Mouse (Mus musculus) kidney, adult 8-10 months (tissue): ENCODE results near the gene Cblc.
"Not testable (repeated sequence)": the region's sequence is repeated elsewhere in the genome, so short reads cannot be mapped to it uniquely, and the experiment has no call there.

Source experiments
- DNase-seq, 2 experiments: peaks; one replicate each; pipeline ENCODE4 v3.0.0; 2022

Cblc gene

GRCm38 (mm10) chr7:19818440-19818839 is 21.8 kb upstream of the Cblc start:
- DNase-seq = no peak

GRCm38 (mm10) chr7:19817382-19818105 is 20.9 kb upstream of the Cblc start:
- DNase-seq = no peak

- peak; percentile 82 to 85 for DNase-seq
Observed at GRCm38 (mm10) chr7:19816224-19816771, 19.7 kb upstream of the Cblc start.

- no peak for DNase-seq
Observed at GRCm38 (mm10) chr7:19815296-19816223, 19.0 kb upstream of the Cblc start.

GRCm38 (mm10) chr7:19813579-19814122 is 17.0 kb upstream of the Cblc start:
- DNase-seq = no peak

- DNase-seq = no peak
Observed at GRCm38 (mm10) chr7:19813161-19813560, 16.6 kb upstream of the Cblc start.

- peak; percentile 72 to 85 for DNase-seq
Observed at GRCm38 (mm10) chr7:19811114-19811513, 14.5 kb upstream of the Cblc start.

GRCm38 (mm10) chr7:19809369-19809768 is 12.8 kb upstream of the Cblc start:
- DNase-seq = peak in 1 of 2 experiments; percentile 44

GRCm38 (mm10) chr7:19806356-19806969 is 9.9 kb upstream of the Cblc start:
- no peak for DNase-seq

GRCm38 (mm10) chr7:19802995-19803394 is 6.4 kb upstream of the Cblc start:
- DNase-seq = peak in 1 of 2 experiments; percentile 80

GRCm38 (mm10) chr7:19800764-19801163 is 4.2 kb upstream of the Cblc start:
- DNase-seq = peak in 1 of 2 experiments; percentile 80

- DNase-seq = no peak
Observed at GRCm38 (mm10) chr7:19796254-19796653, 355 bp downstream of the Cblc start.

GRCm38 (mm10) chr7:19795236-19795635 is 1.4 kb downstream of the Cblc start:
- no peak for DNase-seq

- peak; percentile 73 to 80 for DNase-seq
Observed at GRCm38 (mm10) chr7:19792701-19793630, 3.6 kb downstream of the Cblc start.

- not testable (repeated sequence) for DNase-seq
Observed at GRCm38 (mm10) chr7:19791504-19791903, 5.1 kb downstream of the Cblc start.

GRCm38 (mm10) chr7:19789904-19790347 is 6.7 kb downstream of the Cblc start:
- peak; percentile 79 to 89 for DNase-seq

- DNase-seq = no peak
Observed at GRCm38 (mm10) chr7:19785874-19786458, 10.6 kb downstream of the Cblc start.

GRCm38 (mm10) chr7:19784764-19785535 is 11.7 kb downstream of the Cblc start:
- no peak for DNase-seq

- no peak for DNase-seq
Observed at GRCm38 (mm10) chr7:19783630-19784029, 13.0 kb downstream of the Cblc start.

- DNase-seq = peak in 1 of 2 experiments; percentile 55
Observed at GRCm38 (mm10) chr7:19782645-19783044, 14.0 kb downstream of the Cblc start.
